Mouse (Mus musculus) MN1 (cell line): Measurements from ENCODE around the gene Ascc1.
A peak's percentile ranks its signal among the peaks of the same experiment; 100 is the strongest.
"Not testable (repeated sequence)": the region's sequence is repeated elsewhere in the genome, so short reads cannot be mapped to it uniquely, and the experiment has no call there.

Experiments used
- DNase-seq: peaks from one replicate; pipeline ENCODE4 v3.0.0-alpha.2; 2016; ENCODE audit warnings: low spot score

The Ascc1 gene

DNA sequence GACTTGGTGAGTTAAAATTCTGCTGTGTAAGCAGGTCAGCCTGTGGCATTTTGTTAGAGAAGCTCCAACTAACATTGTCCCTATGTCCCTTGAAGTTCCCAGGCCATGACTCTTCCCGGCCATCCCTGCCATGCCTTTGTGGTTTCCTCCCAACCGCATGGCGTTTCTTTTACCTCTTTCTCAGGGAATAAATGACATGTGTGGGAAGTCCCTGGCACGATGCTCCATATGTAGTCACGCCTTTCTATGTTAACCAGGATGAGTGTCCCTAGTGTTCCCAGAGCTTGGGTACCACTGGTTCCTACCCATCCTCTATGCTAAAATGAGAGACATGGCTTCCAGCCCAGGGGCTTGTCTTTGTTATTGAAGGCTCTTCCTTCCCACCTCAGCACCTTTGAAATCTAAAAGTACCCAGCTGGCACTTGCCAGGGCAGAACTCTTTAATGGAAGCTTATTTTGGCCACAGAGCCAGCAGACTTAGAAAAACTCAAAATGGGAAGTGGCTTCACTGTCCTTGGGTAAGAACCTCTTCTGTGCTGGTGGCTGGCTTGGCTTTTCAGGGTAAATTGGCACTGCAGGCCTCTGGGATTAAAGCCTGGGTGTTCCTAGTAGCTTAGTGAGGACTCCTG lies 24.8 kb upstream of the Ascc1 start:
- no peak for DNase-seq

GRCm38 (mm10) chr10:59978401-59978800 lies 24.2 kb upstream of the Ascc1 start:
- DNase-seq, result no peak

DNA sequence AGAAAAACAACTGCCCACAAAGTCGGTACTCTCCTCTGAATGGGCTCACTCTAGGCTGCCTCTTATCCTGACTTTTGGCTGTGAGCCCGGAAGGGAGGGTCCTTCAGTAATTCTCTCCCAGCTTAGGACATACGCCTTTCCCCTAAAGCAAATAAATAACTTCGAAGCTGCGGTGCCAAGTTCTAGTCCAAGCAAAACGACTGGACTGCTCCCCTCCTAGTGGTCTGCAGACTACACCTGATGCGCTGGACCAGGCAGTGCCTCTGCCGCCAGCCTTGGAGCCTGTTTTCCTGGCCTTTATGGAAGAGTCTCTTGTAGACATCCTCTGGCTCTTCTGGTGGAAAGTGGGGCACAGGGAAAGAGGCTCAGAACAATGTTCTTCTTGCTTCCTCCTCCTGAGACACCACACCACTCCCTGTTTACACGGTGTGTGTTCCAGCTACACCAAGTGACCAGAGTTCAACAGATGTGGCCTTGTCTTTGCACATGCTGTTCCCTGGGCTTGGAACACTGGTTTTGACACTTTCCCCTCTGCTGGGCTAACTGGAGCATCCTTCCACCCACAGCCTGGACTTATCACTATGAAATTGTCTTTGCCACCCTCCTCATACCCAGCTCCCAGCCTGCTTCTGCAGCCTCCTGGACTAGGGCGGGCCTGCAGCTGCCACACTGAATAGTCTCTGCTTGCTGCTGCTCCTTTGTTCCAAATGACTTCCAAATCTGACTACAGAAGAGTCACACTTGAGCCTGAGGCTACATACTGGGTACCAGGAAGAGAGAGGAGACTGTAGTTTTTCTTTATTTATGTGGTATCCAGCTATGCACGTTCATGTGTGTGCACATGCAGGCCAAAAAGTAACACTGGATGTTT lies 23.5 kb upstream of the Ascc1 start:
- DNase-seq, result peak; percentile 75

- no peak for DNase-seq
These were observed 21.8 kb upstream of the Ascc1 start for GRCm38 (mm10) chr10:59980815-59981244.

- no peak for DNase-seq
These were observed 21.3 kb upstream of the Ascc1 start for GRCm38 (mm10) chr10:59981336-59981735.

- DNase-seq, result no peak
These were observed 20.8 kb upstream of the Ascc1 start for GRCm38 (mm10) chr10:59981792-59982191.

DNA sequence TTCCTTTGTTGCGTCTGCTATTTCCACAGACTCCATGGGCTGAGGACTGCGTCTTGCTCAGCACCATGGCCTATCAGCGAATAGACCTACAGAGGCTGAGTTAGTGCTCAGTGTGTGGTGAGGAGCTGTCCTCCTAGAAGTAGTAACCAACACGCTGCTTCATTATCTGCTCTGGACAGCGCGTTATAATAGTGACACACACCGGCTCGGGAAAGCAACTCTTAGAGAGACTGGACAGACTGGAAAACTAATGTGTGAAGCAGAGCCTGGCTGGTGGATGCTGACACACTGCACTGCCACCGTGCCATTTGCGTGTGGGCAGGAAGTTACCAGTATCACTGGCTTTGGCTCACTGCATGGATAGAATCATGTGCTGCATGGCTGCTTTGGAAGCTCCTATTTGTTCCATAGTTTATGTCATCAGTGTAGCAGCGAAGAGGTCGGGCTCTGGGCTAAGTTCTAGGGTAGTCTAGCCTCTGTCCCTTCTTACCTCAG lies 20.2 kb upstream of the Ascc1 start:
- no peak for DNase-seq

DNA sequence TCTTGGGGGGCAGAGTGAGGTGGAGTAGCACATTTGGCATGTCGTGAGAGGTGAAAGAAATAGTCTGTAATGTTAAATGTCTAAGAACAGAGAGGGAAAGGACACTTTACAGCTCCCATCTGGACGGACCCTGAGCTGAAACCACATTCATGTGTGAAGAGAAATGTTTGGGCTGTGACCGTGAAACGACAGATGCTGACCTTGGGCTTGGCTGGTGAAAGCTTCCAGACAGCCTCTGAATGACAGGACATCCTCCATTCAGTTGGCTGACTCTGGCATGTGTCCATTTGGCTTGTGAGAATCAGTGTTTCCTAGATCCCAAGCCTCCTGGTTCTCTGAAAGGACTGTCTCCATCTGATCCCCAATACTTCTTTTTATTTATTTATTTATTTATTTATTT lies 14.6 kb upstream of the Ascc1 start:
- peak; percentile 57 for DNase-seq

DNA sequence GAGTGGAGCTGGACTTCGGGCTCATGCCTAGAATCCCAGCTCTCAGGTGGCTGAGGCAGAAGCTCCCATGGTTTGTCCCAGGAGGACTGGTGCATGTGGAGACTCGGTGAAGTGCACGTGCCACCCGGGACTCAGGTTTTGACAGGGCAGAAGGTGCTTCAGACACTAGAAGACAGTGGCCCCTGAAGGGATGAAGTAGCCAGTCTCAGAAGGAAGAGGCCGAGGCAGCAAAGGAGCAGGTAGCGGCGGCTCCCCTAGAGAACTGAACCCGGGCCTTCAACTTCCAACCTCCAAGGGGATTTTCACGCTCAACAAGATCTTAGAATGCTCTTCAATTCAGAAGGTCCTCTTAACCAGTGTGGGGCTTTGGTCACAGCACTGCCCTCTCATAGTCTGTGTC lies 12.2 kb upstream of the Ascc1 start:
- DNase-seq, result no peak

DNA sequence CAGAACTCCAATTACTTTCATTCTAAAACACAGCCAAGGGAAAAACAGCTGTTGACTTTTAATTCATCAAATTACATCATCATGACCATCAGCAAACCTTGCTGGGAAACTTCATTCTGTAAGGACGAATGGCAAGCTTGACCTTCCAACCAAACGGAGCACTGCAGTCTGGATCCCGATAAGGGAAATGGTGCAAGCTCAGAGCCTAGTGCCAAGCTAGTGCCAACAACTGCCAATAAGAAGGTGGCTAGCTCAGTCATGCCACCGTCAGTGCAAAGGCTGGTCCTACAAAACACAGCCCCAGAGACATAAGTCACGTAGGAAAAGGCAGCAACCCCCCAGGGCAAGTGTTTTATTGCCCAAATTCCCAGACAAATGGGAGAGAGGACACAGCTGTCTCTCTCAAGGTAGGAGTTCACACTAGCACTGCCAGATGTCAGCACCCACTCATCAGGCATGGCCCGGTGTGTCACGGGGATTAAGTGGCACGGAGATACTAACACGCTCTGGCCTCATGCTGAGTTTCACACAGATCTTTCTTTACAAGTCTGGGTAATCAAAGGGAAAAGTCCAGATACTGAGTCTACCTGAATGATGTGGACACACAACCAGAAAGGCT lies 11.2 kb upstream of the Ascc1 start:
- peak; percentile 41 for DNase-seq

- DNase-seq, result no peak
These were observed 10.6 kb upstream of the Ascc1 start for GRCm38 (mm10) chr10:59992024-59992423.

DNA sequence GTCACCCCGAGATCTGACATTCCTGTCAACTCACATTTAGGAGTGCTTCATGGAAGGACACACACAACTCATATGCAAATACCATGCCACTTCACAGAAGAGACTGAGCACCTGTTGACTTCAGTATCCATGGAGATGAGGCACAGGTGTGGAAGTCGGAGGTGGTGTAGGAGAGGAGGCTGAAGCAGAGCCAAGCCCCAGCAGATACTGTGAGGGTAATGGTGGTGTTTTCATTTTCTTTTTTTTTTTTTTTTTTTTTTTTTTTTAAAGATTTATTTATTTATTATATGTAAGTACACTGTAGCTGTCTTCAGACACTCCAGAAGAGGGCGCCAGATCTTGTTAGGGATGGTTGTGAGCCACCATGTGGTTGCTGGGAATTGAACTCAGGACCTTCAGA lies 8.8 kb upstream of the Ascc1 start:
- not testable (repeated sequence) for DNase-seq

- DNase-seq, result peak; percentile 47
These were observed 6.7 kb upstream of the Ascc1 start for GRCm38 (mm10) chr10:59995889-59996288.

DNA sequence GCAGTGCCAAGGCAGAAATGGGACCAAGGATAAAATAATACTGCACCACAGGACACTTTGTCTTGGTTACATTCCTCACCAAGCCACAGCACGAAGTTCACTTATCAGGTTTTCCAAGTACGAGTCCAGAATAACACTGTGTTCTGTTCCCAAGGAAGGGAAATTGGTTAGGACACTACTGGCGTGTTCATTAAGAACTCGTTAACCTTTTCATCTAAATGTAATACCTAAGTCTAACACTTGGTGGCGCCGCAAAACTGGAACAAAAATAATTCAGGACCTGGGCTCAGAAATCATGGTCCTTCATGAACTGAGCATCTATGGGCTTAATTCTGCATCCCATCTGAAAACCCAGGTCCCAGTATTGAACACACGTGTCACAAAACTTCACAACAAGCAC lies 5.0 kb upstream of the Ascc1 start:
- peak; percentile 91 for DNase-seq

DNA sequence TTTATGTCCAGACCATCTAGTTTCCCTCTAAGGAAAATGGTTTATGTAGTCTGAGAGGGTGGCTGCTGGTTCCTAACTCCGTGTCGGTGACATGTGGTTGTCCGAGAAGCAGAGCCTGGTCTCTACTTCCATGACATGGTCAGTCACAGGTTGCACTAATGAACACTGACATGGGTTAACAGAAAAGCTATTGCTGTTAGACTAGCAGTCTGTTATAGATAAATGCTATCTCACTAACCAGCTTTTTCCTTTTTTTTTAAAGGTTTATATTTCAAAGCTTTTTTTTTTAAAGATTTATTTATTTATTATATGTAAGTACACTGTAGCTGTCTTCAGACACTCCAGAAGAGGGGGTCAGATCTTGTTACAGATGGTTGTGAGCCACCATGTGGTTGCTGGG lies 3.5 kb upstream of the Ascc1 start:
- no peak for DNase-seq

DNA sequence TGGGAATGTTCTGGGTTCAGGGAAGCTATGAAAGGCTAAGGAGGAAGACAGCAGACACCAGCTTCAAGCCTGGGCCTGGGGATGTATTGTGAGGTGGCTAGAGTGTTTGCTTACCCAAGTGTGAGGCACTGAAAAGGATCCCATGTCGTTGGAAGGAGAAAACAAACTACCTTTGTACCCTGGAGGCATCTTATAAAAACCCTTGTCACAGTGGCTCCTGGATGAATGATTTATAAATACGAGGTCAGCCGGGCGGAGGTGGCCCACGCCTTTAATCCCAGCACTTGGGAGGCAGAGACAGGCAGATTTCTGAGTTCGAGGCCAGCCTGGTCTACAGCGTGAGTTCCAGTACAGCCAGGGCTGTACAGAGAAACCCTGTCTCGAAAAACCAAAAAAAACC lies 942 bp upstream of the Ascc1 start:
- DNase-seq, result not testable (repeated sequence)

DNA sequence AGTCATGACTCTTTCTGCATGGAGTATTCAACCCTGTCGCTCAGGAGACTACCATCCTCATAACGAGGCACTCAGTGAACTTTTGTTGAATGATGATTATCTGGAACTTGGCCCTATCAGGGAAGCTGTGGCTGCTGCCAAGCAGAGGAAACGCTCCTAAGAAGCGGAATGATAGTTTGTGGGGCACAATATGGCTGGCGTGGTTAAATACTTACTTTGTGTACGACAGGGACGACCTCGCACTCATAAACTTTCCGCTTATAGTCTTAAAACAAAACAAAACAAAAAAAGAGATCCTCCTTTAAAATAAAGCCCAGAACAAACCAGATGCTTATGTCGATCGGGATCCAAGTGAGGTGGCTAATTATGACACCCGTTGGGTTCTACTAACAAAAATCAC lies 402 bp upstream of the Ascc1 start:
- peak; percentile 63 for DNase-seq

GRCm38 (mm10) chr10:60003213-60003752 lies 678 bp downstream of the Ascc1 start:
- DNase-seq, result peak; percentile 79

- no peak for DNase-seq
These were observed 1.2 kb downstream of the Ascc1 start for GRCm38 (mm10) chr10:60003847-60004246.

DNA sequence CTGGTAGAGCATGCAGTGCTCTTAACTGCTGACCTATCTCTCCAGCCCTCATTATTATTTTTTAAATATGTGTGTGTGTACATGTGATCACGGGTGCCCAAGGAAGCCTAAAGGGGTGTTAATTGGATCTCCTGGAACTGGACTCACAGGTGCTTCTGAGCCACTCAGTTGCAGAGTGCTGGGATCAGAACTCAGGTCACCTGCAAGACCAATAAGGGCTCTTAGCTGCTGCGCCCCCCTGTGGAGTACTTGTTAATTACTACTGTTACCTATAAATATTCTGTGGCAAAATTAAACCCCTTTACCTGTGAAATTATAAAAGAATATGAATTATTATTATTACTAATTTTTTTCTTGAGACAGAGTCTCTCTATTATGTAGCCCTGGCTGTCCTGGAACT lies 2.7 kb downstream of the Ascc1 start:
- peak; percentile 49 for DNase-seq

- no peak for DNase-seq
These were observed 6.5 kb downstream of the Ascc1 start for GRCm38 (mm10) chr10:60009115-60009514.

DNA sequence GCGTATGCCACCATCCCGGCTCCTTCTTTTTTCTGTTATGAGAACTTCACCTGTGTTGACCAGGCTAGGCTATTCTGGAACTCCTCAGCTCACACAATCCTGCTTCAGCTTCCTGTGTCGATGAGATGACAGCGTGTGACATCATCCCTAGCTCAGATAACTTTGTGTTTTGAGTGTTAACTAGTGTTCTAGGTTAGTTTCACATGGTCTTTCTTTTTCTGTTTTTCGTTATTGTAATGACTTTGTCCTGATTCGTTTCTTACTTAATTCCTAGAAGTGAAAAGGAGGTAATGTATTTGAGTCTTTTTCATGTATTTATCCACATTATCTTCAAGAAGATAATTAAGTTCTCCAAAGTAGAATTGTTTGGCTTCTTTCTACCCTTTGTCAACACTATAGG lies 13.6 kb downstream of the Ascc1 start:
- DNase-seq, result no peak

- no peak for DNase-seq
These were observed 16.7 kb downstream of the Ascc1 start for GRCm38 (mm10) chr10:60019299-60019698.
